Mouse (Mus musculus) spleen, adult 2 months (tissue): ENCODE measurements at regions not wholly inside any gene's neighbourhood (a gene's known extent, or its start where the extent isn't known, plus 50 kb on each side); places are given as distances from the start of the nearest gene placed in this dataset.
A peak's percentile ranks its signal among the peaks of the same experiment; 100 is the strongest.

Source experiments
- DNase-seq, 2 experiments: peaks; one replicate each; pipeline versions ENCODE4 v3.0.0 to v3.0.0-alpha.2; 2012 to 2021; ENCODE audit warnings: low spot score in 2 of 2, low read depth in 1 of 2
- H3K27ac ChIP-seq: fragments of 200-500 bp; 2 replicates; pipeline ENCODE4 v1.5.1; 2012; ENCODE audit warnings: low read length, inconsistent platforms; ENCODE audit not compliant: insufficient read depth
- H3K27me3 ChIP-seq: fragments of 200-500 bp; 2 replicates; pipeline ENCODE4 v1.6.1; 2012; ENCODE audit warnings: mild to moderate bottlenecking, moderate library complexity, low read length, inconsistent platforms; ENCODE audit not compliant: control insufficient read depth, insufficient read depth
- H3K36me3 ChIP-seq: fragments of 200-500 bp; 2 replicates; pipeline ENCODE4 v1.6.1; 2012; ENCODE audit warnings: mild to moderate bottlenecking, low read length, inconsistent platforms; ENCODE audit not compliant: control insufficient read depth, insufficient read depth
- H3K4me1 ChIP-seq: fragments of 200-500 bp; 2 replicates; pipeline ENCODE4 v1.6.1; 2011; ENCODE audit warnings: inconsistent platforms; ENCODE audit not compliant: control insufficient read depth, insufficient read depth, insufficient read length
- H3K4me3 ChIP-seq: fragments of 200-500 bp; 2 replicates; pipeline ENCODE4 v1.5.1; 2011; ENCODE audit warnings: mild to moderate bottlenecking, inconsistent platforms; ENCODE audit not compliant: insufficient read depth, insufficient read length; ENCODE audit errors: extremely low read depth
- CTCF ChIP-seq: fragments of 200-500 bp; IDR thresholded peaks from 2 replicates; pipeline ENCODE4 v1.5.1; 2011; ENCODE audit warnings: mild to moderate bottlenecking, inconsistent platforms; ENCODE audit not compliant: insufficient read depth, insufficient read length, insufficient replicate concordance; ENCODE audit errors: extremely low read depth
- POLR2A ChIP-seq: fragments of 200-500 bp; IDR thresholded peaks from 2 replicates; pipeline ENCODE4 v1.6.1; 2011; ENCODE audit warnings: low read depth, low read length, inconsistent platforms
- WGBS: fragments of 180-500 bp; shearing (Covaris S2); methylation state at CpG from one replicate; pipeline ENCODE4 v1.1.7; 2018; 5-methylcytosine and 5-hydroxymethylcytosine counted together

DNA sequence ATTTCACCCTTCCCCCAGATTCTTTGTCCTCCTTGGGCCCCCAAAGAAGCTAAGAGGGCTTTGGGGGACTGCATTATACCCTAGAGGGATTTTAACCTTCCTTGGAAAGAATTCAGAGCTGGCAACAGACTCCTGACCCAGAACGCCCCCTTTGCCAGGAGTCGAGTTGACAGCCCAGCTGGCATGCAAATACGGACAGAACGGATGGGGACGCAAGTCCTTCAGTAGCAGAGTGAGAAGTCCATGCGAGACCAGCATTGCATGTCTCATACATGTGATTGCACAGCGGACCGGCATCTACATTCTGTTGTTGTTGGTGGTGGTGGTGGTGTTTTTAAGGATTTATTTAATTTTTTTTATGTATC, 92.1 kb upstream of the Gpr12 start:
- 67% methylated on average over 8 of the region's 8 CpGs for WGBS
- H3K4me1 ChIP-seq = peaks cover 41% of the 10 kb centered on the region; the same call in 1 of the 2 replicates
- no peak for DNase-seq
- H3K36me3 ChIP-seq = no peaks in the 10 kb centered on the region
- H3K4me3 ChIP-seq = no peak overlapping the region
- no peak for TF ChIP-seq CTCF
- TF ChIP-seq POLR2A = no peak
- H3K27ac ChIP-seq = no peak overlapping the region
- no peaks in the 10 kb centered on the region for H3K27me3 ChIP-seq

DNA sequence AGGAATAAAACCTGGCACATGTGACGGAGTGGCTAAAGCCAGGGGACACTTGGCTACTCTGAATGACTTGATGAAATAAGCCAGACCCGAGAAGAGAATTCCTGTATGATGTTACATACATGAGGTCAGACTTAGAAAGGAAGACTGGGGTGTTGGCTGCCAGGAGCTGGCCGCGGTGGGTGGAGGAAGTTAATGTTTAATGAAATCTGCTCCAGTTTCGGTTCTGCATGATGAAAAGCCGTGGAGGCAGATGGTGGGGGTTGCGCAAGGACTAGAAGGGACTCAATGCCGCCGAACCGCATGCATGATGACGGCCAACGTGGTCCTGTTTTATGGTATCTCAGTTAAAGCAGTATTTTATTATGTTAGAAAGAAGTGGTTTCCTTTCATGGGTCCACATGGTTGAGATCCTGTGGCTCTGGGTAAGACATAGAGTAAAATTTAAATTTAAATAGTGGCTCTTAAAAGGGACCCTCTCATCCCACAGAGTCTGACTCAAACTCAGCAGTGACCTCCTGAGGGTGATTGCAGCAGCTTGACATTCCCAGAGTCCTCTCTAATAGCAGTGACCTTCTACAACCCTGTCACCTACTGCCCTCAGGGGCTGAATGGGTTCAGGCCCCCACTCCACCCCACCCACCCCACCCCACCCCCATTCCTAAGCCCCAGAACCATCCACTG, 91.6 kb upstream of the Gpr12 start:
- peak in 1 of 2 experiments; percentile 72 for DNase-seq
- TF ChIP-seq POLR2A (no peak), CTCF (no peak)
- Histone ChIP-seq H3K27ac (peak overlapping the region; percentile 63), H3K4me1 (peaks cover 37% of the 10 kb centered on the region; the same call in 1 of the 2 replicates), H3K4me3 (no peak overlapping the region; the same call in 1 of the 2 replicates), H3K36me3 (no peaks in the 10 kb centered on the region), H3K27me3 (no peaks in the 10 kb centered on the region)
- 9% methylated on average over 12 of the region's 12 CpGs for WGBS

DNA sequence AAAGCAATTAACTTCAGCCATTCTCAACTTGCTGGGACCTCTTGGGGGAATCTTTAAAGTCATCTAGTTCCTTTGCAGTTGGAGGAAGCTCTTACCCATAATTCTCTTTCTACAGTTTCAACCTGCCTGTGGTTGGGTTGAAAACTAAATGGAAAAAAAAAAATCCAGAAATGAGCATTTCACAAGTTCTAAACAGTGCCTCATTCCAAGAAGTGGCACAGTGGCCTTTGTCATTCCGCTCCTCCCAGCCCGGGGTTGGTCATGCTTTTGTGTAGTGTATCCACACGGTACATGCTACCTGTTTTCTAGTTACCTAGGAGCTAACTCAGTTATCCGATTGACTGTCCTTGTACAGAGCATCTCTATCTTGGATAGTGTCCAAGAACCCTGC, 90.8 kb upstream of the Gpr12 start:
- no peak for TF ChIP-seq POLR2A
- TF ChIP-seq CTCF = no peak

DNA sequence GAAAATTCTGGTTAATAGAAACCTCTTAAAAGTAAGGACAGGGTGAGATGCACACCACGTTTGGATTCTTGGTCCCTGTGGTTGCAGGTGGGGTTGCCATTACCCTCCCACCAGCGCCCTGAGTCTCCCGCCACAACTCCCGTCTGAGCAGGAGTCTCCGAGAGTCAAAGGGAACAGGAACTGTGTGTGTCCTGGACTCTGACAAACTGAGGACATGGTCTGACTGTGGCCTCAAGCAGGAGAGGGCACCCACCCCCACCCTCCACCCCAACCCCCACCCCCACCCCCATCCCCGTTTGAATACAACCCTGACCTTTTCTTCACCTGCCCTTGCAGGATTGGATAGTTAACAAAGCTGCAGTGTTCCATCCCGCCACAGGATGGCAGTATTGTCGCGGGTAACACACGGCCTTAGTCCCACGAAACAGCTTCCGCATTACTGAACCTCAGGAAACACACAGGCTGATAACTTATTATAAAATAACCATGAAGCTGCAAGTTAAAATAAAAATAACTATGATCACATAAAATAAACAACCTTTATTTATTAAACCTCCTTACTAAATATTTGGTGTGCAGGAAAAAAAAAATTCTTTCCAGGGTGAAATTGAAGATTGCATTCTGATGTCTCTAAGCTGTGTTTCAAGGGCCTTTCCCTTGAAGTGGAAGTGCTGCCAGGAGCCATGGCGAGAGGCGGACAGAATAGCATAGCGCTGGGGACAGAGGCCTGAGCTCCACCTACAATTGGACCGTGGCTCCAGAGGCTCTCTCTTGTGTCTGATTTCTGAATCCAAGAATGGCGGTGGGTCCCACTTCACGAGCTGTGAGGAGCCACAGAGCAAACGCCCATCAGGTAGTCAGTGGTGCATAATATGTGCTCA, 90.2 kb upstream of the Gpr12 start:
- peak; percentile 59 to 76 for DNase-seq
- TF ChIP-seq POLR2A (no peak), CTCF (peak; percentile 93; the same call in 1 of the 2 replicates)
- peak overlapping the region; percentile 63 for H3K27ac ChIP-seq
- WGBS = 22% methylated on average over 19 of the region's 19 CpGs
- H3K4me3 ChIP-seq = no peak overlapping the region
- no peaks in the 10 kb centered on the region for H3K27me3 ChIP-seq
- peaks cover 30% of the 10 kb centered on the region; the same call in 1 of the 2 replicates for H3K4me1 ChIP-seq
- no peaks in the 10 kb centered on the region for H3K36me3 ChIP-seq

More for the DNA sequence above, 90.8 kb upstream of the Gpr12 start:
- WGBS = 85% methylated on average over 4 of the region's 4 CpGs
- Histone ChIP-seq H3K27me3 (no peaks in the 10 kb centered on the region), H3K4me1 (peaks cover 33% of the 10 kb centered on the region; the same call in 1 of the 2 replicates), H3K4me3 (no peak overlapping the region), H3K27ac (peak overlapping the region; percentile 63), H3K36me3 (no peaks in the 10 kb centered on the region)
- no peak for DNase-seq

DNA sequence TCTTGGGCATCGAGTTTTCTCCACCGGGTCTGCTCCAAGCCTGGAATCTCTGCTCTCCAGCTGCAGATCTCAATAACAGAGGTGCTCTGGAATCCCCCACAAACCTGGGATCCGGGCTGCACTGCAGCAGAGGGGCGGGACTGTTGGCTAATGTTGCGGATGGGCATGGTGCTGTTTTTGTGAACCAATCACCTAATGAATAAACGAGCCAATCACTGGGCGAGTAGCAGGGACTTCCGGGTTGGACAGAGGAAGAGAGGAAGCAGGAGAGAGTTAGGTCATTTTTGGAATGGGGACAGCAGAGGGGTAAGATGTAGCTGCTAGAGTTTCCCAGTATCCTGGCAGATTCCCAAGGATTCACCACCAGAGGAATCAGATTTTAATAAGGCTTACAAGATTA, 76.7 kb upstream of the Gpr12 start:
- Histone ChIP-seq H3K36me3 (no peaks in the 10 kb centered on the region), H3K27ac (no peak overlapping the region), H3K4me1 (peaks cover 14% of the 10 kb centered on the region; the same call in 1 of the 2 replicates), H3K27me3 (no peaks in the 10 kb centered on the region), H3K4me3 (no peak overlapping the region)
- TF ChIP-seq POLR2A (no peak), CTCF (no peak)
- no peak for DNase-seq
- 81% methylated on average over 8 of the region's 8 CpGs for WGBS

DNA sequence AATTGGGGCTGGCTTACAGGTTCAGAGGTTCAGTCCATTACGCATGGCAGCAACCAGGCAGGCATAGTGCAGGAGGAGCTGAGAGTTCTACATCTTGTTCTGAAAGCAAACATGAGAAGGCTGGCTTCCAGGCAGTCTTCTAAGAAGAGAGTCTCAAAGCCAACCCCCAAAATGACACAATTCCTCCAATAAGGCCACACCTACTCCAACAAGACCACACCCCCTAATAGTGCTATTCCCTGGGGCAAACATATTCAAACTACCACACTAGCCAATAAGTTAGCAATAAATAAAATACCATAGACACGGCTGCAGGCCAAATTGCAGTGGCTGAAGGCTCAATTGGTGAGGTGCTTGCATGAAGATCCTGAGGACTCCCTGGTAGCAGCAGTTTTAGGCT, 72.2 kb upstream of the Gpr12 start:
- TF ChIP-seq CTCF = no peak
- no peak for TF ChIP-seq POLR2A
- peaks cover 27% of the 10 kb centered on the region for H3K4me1 ChIP-seq
- peak overlapping the region; percentile 21; the same call in 1 of the 2 replicates for H3K4me3 ChIP-seq
- H3K27me3 ChIP-seq = no peaks in the 10 kb centered on the region
- no peak for DNase-seq
- no peaks in the 10 kb centered on the region; the same call in 1 of the 2 replicates for H3K36me3 ChIP-seq
- 56% methylated on average over 2 of the region's 2 CpGs for WGBS
- peak overlapping the region; percentile 47; the same call in 1 of the 2 replicates for H3K27ac ChIP-seq
